Mouse (Mus musculus) thymus, adult 2 months (tissue): ENCODE data around the gene Pcdh15. TPM values are rescaled to one million over a fixed set of nuclear protein-coding genes. Genes with fewer than 3 reads are reported as not detected.

Source experiments
- DNase-seq: peaks from one replicate; pipeline ENCODE4 v3.0.0; 2021
- H3K27ac ChIP-seq: fragments of 200-500 bp; 2 replicates; pipeline ENCODE4 v1.5.1; 2012; ENCODE audit warnings: low read length, control low read depth; ENCODE audit not compliant: control insufficient read depth, insufficient read depth
- H3K27me3 ChIP-seq: fragments of 200-500 bp; 2 replicates; pipeline ENCODE4 v1.6.1; 2012; ENCODE audit warnings: mild to moderate bottlenecking, low read length, moderate library complexity, mixed read lengths; ENCODE audit not compliant: control insufficient read depth, insufficient read depth
- H3K36me3 ChIP-seq: fragments of 200-500 bp; 2 replicates; pipeline ENCODE4 v1.6.1; 2012; ENCODE audit warnings: mild to moderate bottlenecking, low read length, moderate library complexity; ENCODE audit not compliant: control insufficient read depth, insufficient read depth
- H3K4me1 ChIP-seq: fragments of 200-500 bp; replicated peaks from 2 replicates; pipeline ENCODE4 v1.6.1; 2012; ENCODE audit warnings: low read length; ENCODE audit not compliant: control insufficient read depth, insufficient read depth
- H3K4me3 ChIP-seq: fragments of 200-500 bp; 2 replicates; pipeline ENCODE4 v1.5.1; 2012; ENCODE audit warnings: mild to moderate bottlenecking, low read length, control low read depth, moderate library complexity; ENCODE audit not compliant: control insufficient read depth, insufficient read depth
- CTCF ChIP-seq: fragments of 200-500 bp; IDR thresholded peaks from 2 replicates; pipeline ENCODE4 v1.5.1; 2012; ENCODE audit warnings: mild to moderate bottlenecking, control low read depth, low read length, moderate library complexity, borderline replicate concordance; ENCODE audit not compliant: control insufficient read depth, poor library complexity, insufficient read depth; ENCODE audit errors: extremely low read depth
- POLR2A ChIP-seq: fragments of 200-500 bp; IDR thresholded peaks from 2 replicates; pipeline ENCODE4 v1.6.1; 2012; ENCODE audit warnings: mild to moderate bottlenecking, low read length, control low read depth, moderate library complexity; ENCODE audit not compliant: control insufficient read depth, poor library complexity, insufficient read depth; ENCODE audit errors: extremely low read depth
- WGBS: fragments of 180-500 bp; shearing (Covaris S2); methylation state at CpG from one replicate; pipeline ENCODE4 v1.1.7; 2018; 5-methylcytosine and 5-hydroxymethylcytosine counted together
- polyA plus RNA-seq: library from polyadenylated mRNA; depleted of rRNA; stranded (reverse); fragments of >200 nt; gene quantifications from 2 replicates; pipeline ENCODE4 v1.2.3, GENCODE M21; 2012

The Pcdh15 gene
- polyA plus RNA-seq, 1 experiment: 0.51 TPM

DNA sequence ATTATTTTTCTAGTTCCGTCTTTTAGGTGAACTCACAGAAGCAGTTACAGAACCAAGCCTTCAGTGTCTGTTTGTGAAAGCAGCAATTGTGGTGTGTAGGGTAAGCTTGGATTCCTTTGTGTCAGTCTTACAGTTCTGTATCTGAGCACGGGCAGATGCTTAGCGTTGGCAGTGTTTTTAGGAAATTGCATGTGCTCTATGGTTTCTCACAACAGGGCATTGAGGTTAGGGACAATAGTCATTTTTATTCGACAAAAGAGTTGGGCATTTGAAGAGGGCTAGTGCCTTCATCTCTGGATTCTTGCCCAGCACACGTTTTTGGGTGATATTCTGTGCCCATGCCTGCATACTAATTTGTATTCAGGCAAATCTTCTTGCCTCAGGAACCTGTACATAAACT lies 392.5 kb downstream of the Pcdh15 start:
- no peak for DNase-seq
- Histone ChIP-seq H3K4me3 (no peak overlapping the region), H3K27ac (no peak overlapping the region), H3K36me3 (no peaks in the 10 kb centered on the region), H3K4me1 (no peaks in the 10 kb centered on the region), H3K27me3 (no peaks in the 10 kb centered on the region)
- TF ChIP-seq POLR2A: no peak
- TF ChIP-seq CTCF: no peak
- WGBS: 83% methylated on average over 5 of the region's 5 CpGs

DNA sequence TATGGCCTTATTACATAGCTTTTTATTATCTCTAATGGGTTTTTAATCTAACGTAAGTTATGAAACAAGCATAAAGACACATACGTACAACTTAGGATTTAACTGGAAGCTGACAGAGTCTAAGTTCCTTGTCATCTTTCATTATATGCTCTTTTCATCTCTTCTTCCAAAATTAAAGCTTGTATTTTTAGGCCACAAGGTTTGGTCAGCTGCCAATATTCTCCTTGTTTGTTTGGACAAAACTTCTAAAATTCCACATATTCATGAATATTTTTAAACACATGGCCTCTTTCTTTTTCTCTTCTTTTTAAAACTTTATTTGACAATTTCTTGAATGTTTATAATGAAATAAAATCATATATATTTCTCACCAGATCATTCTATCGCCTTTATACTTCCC lies 415.7 kb downstream of the Pcdh15 start:
- Histone ChIP-seq H3K36me3 (no peaks in the 10 kb centered on the region), H3K27me3 (no peaks in the 10 kb centered on the region), H3K27ac (no peak overlapping the region), H3K4me3 (no peak overlapping the region), H3K4me1 (no peaks in the 10 kb centered on the region)
- DNase-seq: no peak
- 89% methylated on average over 3 of the region's 3 CpGs for WGBS
- no peak for TF ChIP-seq CTCF

DNA sequence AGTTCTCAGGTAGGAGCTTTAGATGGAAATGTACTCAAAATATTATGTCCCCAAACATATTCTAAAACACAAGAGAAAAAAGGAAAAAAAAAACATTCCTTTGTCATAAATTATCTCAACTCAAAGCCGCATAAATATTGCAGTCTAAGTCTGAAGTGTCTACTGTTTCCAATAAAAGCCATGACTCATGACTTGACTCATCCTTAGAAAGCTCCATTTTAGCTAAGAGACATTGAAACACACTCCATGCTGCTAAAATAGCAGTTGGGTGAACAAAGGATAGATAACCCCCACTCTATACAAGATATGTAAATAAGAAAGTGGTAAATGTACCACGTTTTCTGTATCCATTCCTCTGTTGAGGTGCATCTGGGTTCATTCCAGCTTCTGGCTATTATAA lies 416.6 kb downstream of the Pcdh15 start:
- no peak for DNase-seq
- no peaks in the 10 kb centered on the region for H3K36me3 ChIP-seq
- H3K27ac ChIP-seq: no peak overlapping the region
- no peaks in the 10 kb centered on the region for H3K27me3 ChIP-seq
- no peak overlapping the region for H3K4me3 ChIP-seq
- TF ChIP-seq CTCF (no peak), POLR2A (no peak)
- no peaks in the 10 kb centered on the region for H3K4me1 ChIP-seq
- 73% methylated on average over 2 of the region's 2 CpGs for WGBS

DNA sequence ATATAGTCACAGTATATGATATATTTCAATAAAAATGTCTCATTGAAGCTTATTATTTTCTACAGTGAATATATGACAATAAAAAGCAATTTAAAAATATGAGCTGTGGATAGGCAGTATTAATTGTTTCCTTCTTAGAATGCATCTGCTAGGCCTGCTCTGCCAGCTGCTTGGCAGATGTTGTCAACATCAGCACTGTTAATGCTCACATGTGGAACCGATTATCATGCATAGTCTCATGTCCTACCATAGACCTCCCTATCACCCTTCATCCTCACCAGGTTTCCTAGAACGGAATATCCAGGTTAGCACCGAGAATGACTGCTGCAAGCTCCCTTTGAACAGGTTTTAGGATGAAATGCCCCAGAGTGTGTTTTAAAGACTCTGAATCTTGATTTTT lies 420.3 kb downstream of the Pcdh15 start:
- Histone ChIP-seq H3K36me3 (no peaks in the 10 kb centered on the region), H3K27me3 (no peaks in the 10 kb centered on the region), H3K27ac (no peak overlapping the region), H3K4me1 (no peaks in the 10 kb centered on the region), H3K4me3 (no peak overlapping the region)
- TF ChIP-seq POLR2A (no peak), CTCF (no peak)
- no peak for DNase-seq
- WGBS: 90% methylated on average over 3 of the region's 3 CpGs

DNA sequence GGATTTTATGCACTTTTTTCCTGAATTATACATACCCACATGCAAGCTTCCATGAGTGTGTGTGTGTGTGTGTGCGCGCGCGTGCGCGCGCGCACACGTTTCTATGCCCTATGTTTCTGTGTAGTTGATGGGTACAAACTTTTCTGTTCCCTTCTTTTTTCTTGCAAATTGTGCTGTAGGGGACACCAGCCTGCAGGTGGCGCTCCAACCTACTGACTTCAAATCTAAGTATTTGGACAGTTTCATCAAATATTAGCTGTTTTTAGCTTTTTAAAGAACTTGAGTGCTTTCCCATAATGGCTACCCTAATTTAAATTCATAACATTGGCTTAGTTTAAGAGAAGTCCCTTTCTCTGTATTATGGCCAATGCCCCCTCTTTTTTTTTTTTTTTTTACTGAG lies 453.7 kb downstream of the Pcdh15 start:
- WGBS: 96% methylated on average over 10 of the region's 10 CpGs
- Histone ChIP-seq H3K27ac (no peak overlapping the region), H3K4me3 (no peak overlapping the region), H3K36me3 (no peaks in the 10 kb centered on the region), H3K4me1 (no peaks in the 10 kb centered on the region), H3K27me3 (no peaks in the 10 kb centered on the region)
- DNase-seq: no peak
- TF ChIP-seq POLR2A (no peak), CTCF (no peak)

DNA sequence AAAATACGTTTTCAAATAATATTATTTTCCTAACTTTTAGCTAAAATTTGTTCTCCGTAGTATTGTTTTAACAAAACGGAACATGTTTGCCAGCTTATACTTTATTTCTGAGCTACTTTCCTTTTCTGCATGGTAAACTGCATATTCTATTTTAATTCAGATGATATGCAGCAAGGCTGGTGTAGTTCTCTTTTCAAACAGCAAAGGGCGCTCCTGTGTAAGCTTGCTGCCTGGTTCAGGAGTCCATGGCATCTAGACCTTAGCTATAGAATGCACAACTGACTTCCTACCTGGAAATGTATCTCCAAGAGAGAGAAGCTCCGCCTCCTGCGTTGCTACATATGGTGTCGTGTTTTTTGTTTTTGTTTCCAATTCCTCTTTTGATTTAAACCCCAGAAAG lies 465.1 kb downstream of the Pcdh15 start:
- 69% methylated on average over 7 of the region's 7 CpGs for WGBS
- no peak overlapping the region for H3K4me3 ChIP-seq
- no peaks in the 10 kb centered on the region for H3K4me1 ChIP-seq
- TF ChIP-seq CTCF: no peak
- TF ChIP-seq POLR2A: no peak
- no peaks in the 10 kb centered on the region for H3K27me3 ChIP-seq
- no peak for DNase-seq
- no peaks in the 10 kb centered on the region for H3K36me3 ChIP-seq
- no peak overlapping the region for H3K27ac ChIP-seq

DNA sequence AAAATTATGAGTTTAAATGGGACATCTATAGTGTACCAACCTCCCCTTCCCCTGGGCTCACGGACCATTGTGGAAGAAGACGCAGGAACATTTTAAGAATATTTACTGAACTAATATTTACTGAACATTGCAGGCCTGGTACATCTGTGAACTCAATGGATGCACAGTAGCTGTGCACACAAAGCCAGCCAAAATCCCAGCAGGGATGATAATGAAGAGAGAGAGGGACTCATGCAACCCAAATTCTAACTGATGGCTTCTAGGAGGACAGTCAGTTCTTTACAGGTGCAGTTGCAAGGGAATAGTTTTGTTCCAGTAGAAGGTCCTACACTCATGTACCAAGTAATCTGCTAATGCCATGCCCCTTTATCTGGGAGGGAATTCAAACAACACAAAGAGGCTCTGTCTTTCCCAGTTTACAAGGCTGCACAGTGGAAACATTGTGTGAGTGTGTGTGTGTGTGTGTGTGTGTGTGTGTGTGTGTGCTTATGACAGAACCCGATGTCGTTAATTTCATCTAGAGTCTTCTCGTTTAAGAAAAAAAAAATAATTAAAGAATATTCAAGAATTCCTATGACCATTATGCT lies 475.7 kb downstream of the Pcdh15 start:
- no peak overlapping the region for H3K4me3 ChIP-seq
- no peaks in the 10 kb centered on the region for H3K27me3 ChIP-seq
- WGBS: 95% methylated on average over 5 of the region's 5 CpGs
- no peak for DNase-seq
- no peak overlapping the region for H3K27ac ChIP-seq
- H3K4me1 ChIP-seq: no peaks in the 10 kb centered on the region
- TF ChIP-seq CTCF (no peak), POLR2A (no peak)
- H3K36me3 ChIP-seq: no peaks in the 10 kb centered on the region
